Mouse (Mus musculus) kidney, adult 2 months (tissue): ENCODE measurements around the gene Tmod2.

ENCODE experiments used
- CTCF ChIP-seq: fragments of 200-500 bp; conservative IDR thresholded peaks from 2 replicates; pipeline ENCODE4 v1.5.1; 2011; ENCODE audit warnings: low read depth, mild to moderate bottlenecking, control low read depth, low read length, moderate library complexity, mixed read lengths; ENCODE audit not compliant: insufficient read depth, insufficient read length
- POLR2A ChIP-seq: fragments of 200-500 bp; IDR thresholded peaks from one replicate; pipeline ENCODE4 v1.6.1; 2011; ENCODE audit warnings: low read depth, low read length, control low read depth

GRCm38 (mm10) chr9:75558812-75559511, 52.2 kb downstream of the Tmod2 start:
- TF ChIP-seq CTCF = no peak
- TF ChIP-seq POLR2A = no peak
